Mouse (Mus musculus) neural tube, embryonic 15.5 days (tissue): ENCODE data around the gene Sfswap. TPM values are rescaled to one million over a fixed set of nuclear protein-coding genes. Genes with fewer than 3 reads are reported as not detected.
A peak's percentile ranks its signal among the peaks of the same experiment; 100 is the strongest.
"Not testable (repeated sequence)": the region's sequence is repeated elsewhere in the genome, so short reads cannot be mapped to it uniquely, and the experiment has no call there.

Source experiments
- ATAC-seq: fragments of 200-750 bp; cut with Nextera tagmentation; 2 replicates; pipeline ENCODE4 v1.8.0; 2017; ENCODE audit warnings: mild to moderate bottlenecking, moderate TSS enrichment, moderate library complexity; ENCODE audit not compliant: low FRiP score
- H3K27ac ChIP-seq: fragments of 300-500 bp; sonication (generic); replicated peaks from 2 replicates; pipeline ENCODE4 v1.5.1; 2015; ENCODE audit warnings: mild to moderate bottlenecking, inconsistent platforms
- H3K27me3 ChIP-seq: fragments of 300-500 bp; sonication (generic); replicated peaks from 2 replicates; pipeline ENCODE4 v1.6.1; 2015; ENCODE audit warnings: inconsistent platforms
- H3K36me3 ChIP-seq: fragments of 300-500 bp; sonication (generic); 2 replicates; pipeline ENCODE4 v1.6.1; 2015; ENCODE audit warnings: inconsistent platforms
- H3K4me1 ChIP-seq: fragments of 300-500 bp; sonication (generic); 2 replicates; pipeline ENCODE4 v1.6.1; 2015; ENCODE audit warnings: inconsistent platforms
- H3K4me2 ChIP-seq: fragments of 300-500 bp; sonication (generic); 2 replicates; pipeline ENCODE4 v1.6.1; 2015; ENCODE audit warnings: inconsistent platforms, mild to moderate bottlenecking, moderate library complexity
- H3K4me3 ChIP-seq: fragments of 300-500 bp; sonication (generic); replicated peaks from 2 replicates; pipeline ENCODE4 v1.5.1; 2015; ENCODE audit warnings: mild to moderate bottlenecking, inconsistent platforms
- H3K9ac ChIP-seq: fragments of 300-500 bp; sonication (generic); replicated peaks from 2 replicates; pipeline ENCODE4 v1.6.1; 2015; ENCODE audit warnings: mild to moderate bottlenecking, inconsistent platforms
- H3K9me3 ChIP-seq: fragments of 300-500 bp; sonication (generic); replicated peaks from 2 replicates; pipeline ENCODE4 v1.6.1; 2016; ENCODE audit warnings: inconsistent platforms
- WGBS: fragments of 180-500 bp; shearing (Covaris S2); methylation state at CpG from one replicate; pipeline ENCODE4 v1.1.7; 2015; ENCODE audit warnings: mixed read lengths; 5-methylcytosine and 5-hydroxymethylcytosine counted together
- polyA plus RNA-seq: library from polyadenylated mRNA; unstranded; fragments of >200 nt; fragmentation: Nextera tagmentation; extraction: Ambion mirVana; gene quantifications from 2 replicates; pipeline ENCODE4 v1.2.1, GENCODE M21; 2015

The Sfswap gene
- 44.9 and 49.7 TPM in 2 replicates for polyA plus RNA-seq

GRCm38 (mm10) chr5:129500722-129501634, at the start of gene Sfswap:
Gene Sfswap, plus strand, starts transcription at chr5:129501221.
- H3K27me3 ChIP-seq, result peaks cover 22% of the 10 kb centered on the region
- peaks cover 17% of the 10 kb centered on the region for H3K36me3 ChIP-seq
- ATAC-seq, result peak; percentile 65

GRCm38 (mm10) chr5:129452561-129452960, 48.5 kb upstream of the Sfswap start:
- no peak for ATAC-seq
- H3K4me2 ChIP-seq, result no peak overlapping the region
- WGBS, result 37% methylated on average over 3 of the region's 3 CpGs

More at GRCm38 (mm10) chr5:129500722-129501634, at the start of gene Sfswap:
- Histone ChIP-seq H3K27ac (peak within 1 kb of the TSS; percentile 87), H3K9ac (peak within 1 kb of the TSS; percentile 92), H3K9me3 (no peaks in the 10 kb centered on the region), H3K4me3 (peak within 1 kb of the TSS; percentile 88), H3K4me1 (peaks cover 23% of the 10 kb centered on the region), H3K4me2 (peak within 1 kb of the TSS; percentile 88)
- under 1% methylated on average over 64 of the region's 66 CpGs for WGBS

DNA sequence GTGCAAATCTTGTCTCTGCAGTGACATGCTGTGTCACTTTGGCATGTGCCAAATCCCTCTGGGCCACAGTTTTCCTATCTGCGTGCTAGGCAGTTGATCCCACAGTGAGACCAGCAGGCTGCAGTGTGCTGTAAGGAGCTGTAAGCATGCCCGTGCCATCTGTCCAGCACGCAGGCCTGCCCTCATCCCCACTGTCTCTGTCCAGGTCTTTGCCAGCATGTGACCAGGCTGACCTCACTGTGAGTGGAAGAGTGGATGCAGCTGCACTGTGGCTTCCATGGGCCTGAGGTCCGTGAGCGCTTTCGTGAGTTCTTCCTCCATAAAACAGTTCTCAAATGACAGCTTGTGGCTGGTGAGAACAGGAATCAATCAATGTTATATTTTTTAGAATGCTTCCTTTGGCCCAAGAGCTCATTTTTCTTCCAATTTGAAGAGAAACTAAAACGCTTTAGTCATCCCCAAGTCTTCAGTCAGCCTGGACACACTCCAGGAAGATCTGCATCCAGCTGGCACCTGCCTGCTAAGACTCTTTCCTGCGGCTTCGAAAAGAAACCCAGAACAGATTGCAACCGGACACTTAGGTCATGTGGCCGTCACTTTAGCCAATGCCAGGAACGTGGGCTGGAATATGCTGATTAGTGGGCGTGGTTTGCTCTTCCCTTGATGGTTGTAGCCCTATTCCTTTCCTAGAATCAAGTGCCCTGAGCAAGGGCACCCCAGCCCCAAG, 46.1 kb upstream of the Sfswap start:
- Histone ChIP-seq H3K27ac (no peak overlapping the region; the same call in 1 of the 2 replicates), H3K9ac (no peak overlapping the region), H3K4me2 (peak overlapping the region; percentile 26), H3K27me3 (no peaks in the 10 kb centered on the region; the same call in 1 of the 2 replicates), H3K4me1 (peaks cover 38% of the 10 kb centered on the region), H3K9me3 (no peaks in the 10 kb centered on the region), H3K4me3 (no peak overlapping the region), H3K36me3 (no peaks in the 10 kb centered on the region)
- ATAC-seq, result peak; percentile 55; the same call in 1 of the 2 replicates
- 12% methylated on average over 13 of the region's 13 CpGs for WGBS

More at GRCm38 (mm10) chr5:129452561-129452960, 48.5 kb upstream of the Sfswap start:
- no peak overlapping the region for H3K4me3 ChIP-seq
- peaks cover 18% of the 10 kb centered on the region for H3K4me1 ChIP-seq
- H3K27me3 ChIP-seq, result no peaks in the 10 kb centered on the region; the same call in 1 of the 2 replicates
- no peak overlapping the region for H3K27ac ChIP-seq
- no peaks in the 10 kb centered on the region for H3K36me3 ChIP-seq
- H3K9me3 ChIP-seq, result no peaks in the 10 kb centered on the region
- H3K9ac ChIP-seq, result no peak overlapping the region

- H3K4me2 ChIP-seq, result peak overlapping the region; percentile 26
- H3K4me3 ChIP-seq, result no peak overlapping the region
- no peaks in the 10 kb centered on the region for H3K9me3 ChIP-seq
- H3K36me3 ChIP-seq, result no peaks in the 10 kb centered on the region
- ATAC-seq, result no peak
- H3K27ac ChIP-seq, result no peak overlapping the region
- no peaks in the 10 kb centered on the region; the same call in 1 of the 2 replicates for H3K27me3 ChIP-seq
- WGBS, result 22% methylated on average over 2 of the region's 2 CpGs
- no peak overlapping the region for H3K9ac ChIP-seq
- peaks cover 41% of the 10 kb centered on the region for H3K4me1 ChIP-seq
Observed at GRCm38 (mm10) chr5:129455529-129455896, 45.5 kb upstream of the Sfswap start.

DNA sequence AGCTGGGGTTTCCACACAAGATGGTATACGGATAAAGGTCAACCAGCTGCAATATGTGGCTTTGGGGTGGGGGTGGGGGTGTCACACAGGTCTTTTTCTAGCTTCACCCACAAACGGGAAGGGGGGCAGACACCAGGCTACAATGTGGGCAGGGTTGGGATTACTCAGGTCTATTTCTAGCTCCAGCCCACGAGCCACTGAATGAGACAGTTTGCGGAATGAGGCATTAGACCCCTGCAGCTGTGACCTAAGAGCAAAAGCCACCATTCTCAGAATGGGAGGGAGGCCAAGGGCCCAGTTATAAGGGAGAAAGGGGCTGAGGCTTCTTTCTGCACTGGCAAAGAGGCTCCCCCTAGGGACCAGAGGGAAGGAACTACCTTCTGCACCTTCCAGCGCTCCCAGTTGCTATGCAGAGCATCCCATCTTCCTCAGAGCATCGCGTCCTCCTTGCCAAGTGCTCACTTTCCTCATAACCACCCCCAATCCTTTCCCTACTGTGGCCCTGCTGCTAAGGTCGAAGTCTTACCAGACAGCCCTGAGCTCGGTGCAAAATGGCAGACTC, 44.4 kb upstream of the Sfswap start:
- Histone ChIP-seq H3K9ac (no peak overlapping the region), H3K36me3 (no peaks in the 10 kb centered on the region), H3K27ac (no peak overlapping the region), H3K4me3 (no peak overlapping the region), H3K4me1 (peaks cover 45% of the 10 kb centered on the region), H3K4me2 (no peak overlapping the region), H3K9me3 (no peaks in the 10 kb centered on the region), H3K27me3 (no peaks in the 10 kb centered on the region; the same call in 1 of the 2 replicates)
- ATAC-seq, result no peak
- 55% methylated on average over 9 of the region's 9 CpGs for WGBS

DNA sequence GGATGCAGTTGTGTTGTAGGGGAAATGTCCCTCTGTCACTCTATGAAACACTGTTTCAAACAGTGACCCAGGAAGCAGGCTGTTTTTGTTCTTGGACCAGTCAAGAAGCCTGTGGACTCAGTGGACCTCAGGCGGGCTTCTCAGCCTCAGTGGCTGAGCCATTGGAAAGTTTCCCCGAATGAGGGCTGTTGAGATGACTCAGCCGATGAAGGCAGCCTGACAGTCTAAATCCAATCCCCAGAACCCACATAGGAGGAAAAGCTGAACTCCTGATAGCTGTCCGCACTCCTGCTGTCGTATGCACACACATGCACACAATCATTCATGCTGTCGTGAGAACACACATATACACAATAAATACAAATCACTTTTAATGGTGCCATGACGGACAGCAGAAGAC, 42.9 kb upstream of the Sfswap start:
- Histone ChIP-seq H3K4me2 (no peak overlapping the region), H3K9me3 (no peaks in the 10 kb centered on the region), H3K4me3 (no peak overlapping the region), H3K27me3 (no peaks in the 10 kb centered on the region; the same call in 1 of the 2 replicates), H3K4me1 (peaks cover 45% of the 10 kb centered on the region), H3K9ac (no peak overlapping the region), H3K36me3 (no peaks in the 10 kb centered on the region), H3K27ac (no peak overlapping the region)
- no peak for ATAC-seq
- 54% methylated on average over 7 of the region's 7 CpGs for WGBS

GRCm38 (mm10) chr5:129458541-129458940, 42.5 kb upstream of the Sfswap start:
- Histone ChIP-seq H3K4me3 (no peak overlapping the region), H3K4me1 (peaks cover 45% of the 10 kb centered on the region), H3K27me3 (no peaks in the 10 kb centered on the region; the same call in 1 of the 2 replicates), H3K9ac (no peak overlapping the region), H3K4me2 (no peak overlapping the region), H3K36me3 (no peaks in the 10 kb centered on the region), H3K9me3 (no peaks in the 10 kb centered on the region), H3K27ac (no peak overlapping the region)
- 42% methylated on average over 3 of the region's 3 CpGs for WGBS
- no peak for ATAC-seq

DNA sequence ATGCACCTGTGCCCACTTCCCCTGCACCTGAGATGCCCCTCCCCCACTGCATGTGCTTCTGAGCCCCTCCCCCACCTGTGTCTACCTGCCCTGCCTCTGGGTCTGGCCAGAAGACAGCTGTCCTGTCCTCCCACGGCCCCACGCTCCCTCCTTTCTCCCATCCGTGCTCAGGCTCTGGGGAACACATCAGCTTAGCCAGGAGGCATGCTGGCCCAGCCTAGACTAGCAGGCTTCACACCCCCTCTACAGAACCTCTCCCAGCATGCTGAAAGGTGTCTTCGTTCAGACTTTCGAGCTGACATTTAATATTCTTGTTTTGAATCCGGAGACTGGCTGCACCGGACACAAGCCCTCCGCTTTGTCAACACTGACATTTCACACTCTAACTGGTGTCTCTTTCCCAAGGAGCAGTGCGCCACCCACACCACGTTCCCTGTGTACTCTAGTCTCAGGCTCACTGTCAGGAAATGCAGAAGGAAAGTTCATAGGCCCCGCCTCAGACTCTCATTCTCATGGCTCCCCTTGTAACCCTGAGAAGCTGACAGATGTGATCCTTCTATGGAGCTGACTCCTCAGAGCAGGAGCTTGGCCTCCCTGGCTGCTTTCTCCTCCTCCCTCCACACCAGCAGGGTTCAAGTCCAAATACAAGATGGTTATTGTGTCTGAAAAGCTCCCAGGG, 40.1 kb upstream of the Sfswap start:
- no peaks in the 10 kb centered on the region for H3K36me3 ChIP-seq
- H3K27me3 ChIP-seq, result no peaks in the 10 kb centered on the region; the same call in 1 of the 2 replicates
- no peak overlapping the region for H3K4me2 ChIP-seq
- no peak for ATAC-seq
- no peak overlapping the region for H3K4me3 ChIP-seq
- H3K9me3 ChIP-seq, result no peaks in the 10 kb centered on the region
- H3K9ac ChIP-seq, result no peak overlapping the region
- H3K27ac ChIP-seq, result no peak overlapping the region
- 75% methylated on average over 11 of the region's 11 CpGs for WGBS
- peaks cover 31% of the 10 kb centered on the region for H3K4me1 ChIP-seq

GRCm38 (mm10) chr5:129463648-129464047, 37.4 kb upstream of the Sfswap start:
- H3K4me3 ChIP-seq, H3K27me3 ChIP-seq, H3K9ac ChIP-seq, H3K9me3 ChIP-seq, H3K4me2 ChIP-seq, ATAC-seq, H3K27ac ChIP-seq, H3K36me3 ChIP-seq: not testable (repeated sequence)
- 52% methylated on average over 9 of the region's 9 CpGs for WGBS
- peaks cover 19% of the 10 kb centered on the region for H3K4me1 ChIP-seq

DNA sequence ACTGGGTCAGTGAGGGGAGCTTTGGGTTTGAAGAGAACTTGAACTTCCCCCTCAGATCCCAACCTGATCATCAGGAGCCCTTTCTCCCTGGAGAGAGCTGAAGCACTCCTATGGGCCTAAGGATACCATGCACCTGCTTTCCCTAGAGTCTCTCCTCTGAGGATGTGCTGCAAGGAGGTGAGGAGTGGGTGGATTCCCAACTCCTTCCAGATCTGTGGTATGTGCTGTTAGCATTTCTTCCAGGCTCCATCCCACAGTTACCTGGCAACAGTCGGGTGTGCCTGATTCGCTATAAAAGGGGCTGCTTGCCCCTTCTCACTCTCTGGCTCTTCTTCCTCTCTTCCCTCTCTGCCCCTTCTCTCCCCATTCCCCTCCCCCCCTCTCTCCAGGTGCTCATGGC, 35.2 kb upstream of the Sfswap start:
- H3K4me2 ChIP-seq, result no peak overlapping the region
- H3K4me3 ChIP-seq, result no peak overlapping the region
- ATAC-seq, result no peak
- H3K27me3 ChIP-seq, result no peaks in the 10 kb centered on the region
- H3K36me3 ChIP-seq, result no peaks in the 10 kb centered on the region
- H3K27ac ChIP-seq, result no peak overlapping the region
- no peaks in the 10 kb centered on the region for H3K9me3 ChIP-seq
- WGBS, result 76% methylated on average over 2 of the region's 2 CpGs
- no peak overlapping the region for H3K9ac ChIP-seq
- peaks cover 1% of the 10 kb centered on the region; the same call in 1 of the 2 replicates for H3K4me1 ChIP-seq

DNA sequence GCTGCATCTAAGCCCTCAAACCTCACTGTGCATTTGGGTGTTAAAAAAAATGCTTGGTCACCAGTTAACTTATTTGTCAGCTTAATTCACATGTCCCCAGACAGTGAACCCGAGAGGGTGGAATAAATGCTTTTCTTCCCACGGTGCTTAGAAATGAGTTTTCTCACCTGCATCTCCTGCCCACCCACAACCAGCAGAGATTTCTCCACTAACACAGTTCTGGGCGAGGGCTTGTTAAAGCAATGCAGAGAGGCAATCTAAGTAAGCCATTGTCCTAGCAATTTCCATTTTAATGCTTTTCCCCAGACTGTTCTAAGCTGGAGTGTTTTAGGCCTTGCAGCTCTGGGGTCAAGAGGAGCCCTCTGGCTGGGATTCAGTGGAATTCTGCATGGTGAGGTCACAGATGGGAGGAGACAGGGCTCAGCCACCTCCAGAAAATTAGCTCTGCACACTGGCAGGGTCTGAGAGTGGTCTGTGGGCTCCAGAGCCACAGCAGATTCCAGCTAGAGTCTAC, 25.4 kb upstream of the Sfswap start:
- Histone ChIP-seq H3K27me3 (no peaks in the 10 kb centered on the region), H3K27ac (no peak overlapping the region), H3K4me2 (no peak overlapping the region), H3K9ac (no peak overlapping the region), H3K9me3 (no peaks in the 10 kb centered on the region), H3K36me3 (no peaks in the 10 kb centered on the region), H3K4me3 (no peak overlapping the region), H3K4me1 (no peaks in the 10 kb centered on the region)
- no peak for ATAC-seq
- 54% methylated on average over 3 of the region's 3 CpGs for WGBS
